Mouse (Mus musculus) spleen, adult 2 months (tissue): ENCODE results near the gene Cacna1c.

Experiments
- CTCF ChIP-seq: fragments of 200-500 bp; IDR thresholded peaks from 2 replicates; pipeline ENCODE4 v1.5.1; 2011; ENCODE audit warnings: mild to moderate bottlenecking, inconsistent platforms; ENCODE audit not compliant: insufficient read depth, insufficient read length, insufficient replicate concordance; ENCODE audit errors: extremely low read depth
- POLR2A ChIP-seq: fragments of 200-500 bp; IDR thresholded peaks from 2 replicates; pipeline ENCODE4 v1.6.1; 2011; ENCODE audit warnings: low read depth, low read length, inconsistent platforms

DNA sequence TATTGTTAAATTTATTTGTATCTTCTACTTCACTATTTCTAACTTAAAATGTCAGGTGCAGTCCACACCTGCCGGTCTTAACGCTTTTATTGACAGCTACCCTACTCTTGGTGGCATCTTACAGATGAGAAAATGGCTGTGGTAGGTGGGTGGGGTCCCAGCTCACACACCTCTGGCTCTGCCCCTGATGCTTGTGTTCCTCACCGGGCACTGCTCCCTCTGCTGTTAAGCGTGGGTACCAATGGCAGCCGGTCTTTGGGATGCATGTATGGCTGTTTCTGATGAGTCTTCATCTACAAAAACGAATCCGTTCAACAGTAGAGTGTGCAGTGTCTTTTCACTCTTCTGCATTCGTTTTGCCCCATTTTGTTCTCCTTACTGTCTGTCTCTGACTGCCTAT is 9.6 kb downstream of the Cacna1c start:
- TF ChIP-seq CTCF = no peak
- TF ChIP-seq POLR2A = no peak
